In genomic region chr11:96306908-96307269, GRCm38 (mm10) we compare ENCODE assay signal across 15 mouse cellular contexts. TPM values are rescaled to one million over a fixed set of nuclear protein-coding genes. Genes with fewer than 3 reads are reported as not detected.
DNase-seq lines count a peak whose midpoint lies in the region; ATAC-seq and TF ChIP-seq lines count a peak whose summit lies in the region.
"Had no signal": no experiment of that assay in that cellular context is flagged by ENCODE, and none has a peak within 500 bp of the region (broad histone marks: within the 10 kb centered on the region; RNA-seq: fewer than 3 reads in every experiment).

No protein-coding gene starts in this region.

- H3K4me1 ChIP-seq in hindbrain, embryonic 11.5 days (replicated peaks; ENCODE audit: control insufficient read depth, insufficient read depth, low read length), result no peaks in the 10 kb centered on the region
- peaks cover 17% of the 10 kb centered on the region for H3K4me1 ChIP-seq in hindbrain, embryonic 10.5 days (replicated peaks)
- no peaks in the 10 kb centered on the region for H3K4me1 ChIP-seq in hindbrain, postnatal 0 days (ENCODE audit: insufficient read depth, low read length)
- H3K4me1 ChIP-seq in kidney, postnatal 0 days (replicated peaks; ENCODE audit: insufficient read depth, low read length), result peaks cover 39% of the 10 kb centered on the region
- H3K4me1 ChIP-seq in neural tube, embryonic 14.5 days (ENCODE audit: control insufficient read depth, insufficient read depth, low read length), result peaks cover 59% of the 10 kb centered on the region

- H3K27me3 ChIP-seq in hindbrain, embryonic 11.5 days (ENCODE audit: control insufficient read depth, insufficient read depth, low read length), result peaks cover 95% of the 10 kb centered on the region
- peaks cover 100% of the 10 kb centered on the region for H3K27me3 ChIP-seq in hindbrain, embryonic 10.5 days (ENCODE audit: insufficient read depth, poor library complexity, severe bottlenecking)
- H3K27me3 ChIP-seq in hindbrain, postnatal 0 days (ENCODE audit: insufficient read depth, low read length), result peaks cover 84% of the 10 kb centered on the region
- H3K27me3 ChIP-seq in kidney, postnatal 0 days (ENCODE audit: insufficient read depth, low read length), result no peaks in the 10 kb centered on the region
- H3K27me3 ChIP-seq in neural tube, embryonic 14.5 days (ENCODE audit: control insufficient read depth, insufficient read depth, low read length), result no peaks in the 10 kb centered on the region

- ATAC-seq in hindbrain, embryonic 11.5 days (ENCODE audit: low FRiP score), result no peak
- no peak for ATAC-seq in hindbrain, postnatal 0 days
- ATAC-seq in kidney, postnatal 0 days (replicated peaks; ENCODE audit: low FRiP score, low read depth), result peak; percentile 62
- ATAC-seq in neural tube, embryonic 14.5 days (ENCODE audit: low read depth), result peak; percentile 77
- no peak for ATAC-seq in CD4-positive, CD25-positive, alpha-beta regulatory T cell, adult 4 months
- ATAC-seq in megakaryocyte progenitor cell, adult 5-6 weeks (replicated peaks; ENCODE audit: poor library complexity), result no peak

- no peaks in the 10 kb centered on the region for H3K36me3 ChIP-seq in hindbrain, embryonic 11.5 days (ENCODE audit: control insufficient read depth, insufficient read depth, low read length)
- no peaks in the 10 kb centered on the region for H3K36me3 ChIP-seq in hindbrain, embryonic 10.5 days
- H3K36me3 ChIP-seq in hindbrain, postnatal 0 days (ENCODE audit: insufficient read depth, low read length), result no peaks in the 10 kb centered on the region
- H3K36me3 ChIP-seq in kidney, postnatal 0 days (ENCODE audit: insufficient read depth, low read length), result no peaks in the 10 kb centered on the region
- H3K36me3 ChIP-seq in neural tube, embryonic 14.5 days (ENCODE audit: control insufficient read depth, insufficient read depth, low read length), result peaks cover 26% of the 10 kb centered on the region; the same call in 1 of the 2 replicates

- peak overlapping the region; percentile 2 for H3K4me2 ChIP-seq in hindbrain, embryonic 11.5 days (replicated peaks; ENCODE audit: low read depth, low read length)
- peak overlapping the region; percentile 30 for H3K4me2 ChIP-seq in hindbrain, postnatal 0 days (ENCODE audit: low read depth, low read length)
- H3K4me2 ChIP-seq in kidney, postnatal 0 days (ENCODE audit: low read length), result peak overlapping the region; percentile 96
- peak overlapping the region; percentile 100 for H3K4me2 ChIP-seq in neural tube, embryonic 14.5 days (ENCODE audit: low read depth, low read length)

- peak overlapping the region; percentile 48 for H3K4me3 ChIP-seq in hindbrain, embryonic 11.5 days (ENCODE audit: low read depth, low read length)
- no peak overlapping the region for H3K4me3 ChIP-seq in hindbrain, embryonic 10.5 days
- H3K4me3 ChIP-seq in hindbrain, postnatal 0 days (ENCODE audit: low read length), result no peak overlapping the region
- H3K4me3 ChIP-seq in kidney, postnatal 0 days (replicated peaks; ENCODE audit: low read depth, low read length), result peak overlapping the region; percentile 83
- peak overlapping the region; percentile 95 for H3K4me3 ChIP-seq in neural tube, embryonic 14.5 days (ENCODE audit: low read depth, low read length)
- H3K4me3 ChIP-seq: myocyte had no signal

- H3K9ac ChIP-seq in hindbrain, embryonic 11.5 days (ENCODE audit: low read depth, low read length), result peak overlapping the region; percentile 54; the same call in 1 of the 2 replicates
- H3K9ac ChIP-seq in hindbrain, postnatal 0 days (replicated peaks; ENCODE audit: low read length), result no peak overlapping the region
- H3K9ac ChIP-seq in kidney, postnatal 0 days (ENCODE audit: low read depth, low read length), result peak overlapping the region; percentile 98
- H3K9ac ChIP-seq in neural tube, embryonic 14.5 days (replicated peaks; ENCODE audit: low read depth, low read length), result peak overlapping the region; percentile 100

- 2% methylated on average over 13 of the region's 13 CpGs for WGBS in hindbrain, embryonic 11.5 days
- 6% methylated on average over 13 of the region's 13 CpGs for WGBS in hindbrain, embryonic 10.5 days
- WGBS in hindbrain, postnatal 0 days, result 17% methylated on average over 13 of the region's 13 CpGs
- 11% methylated on average over 13 of the region's 13 CpGs for WGBS in kidney, postnatal 0 days
- WGBS in neural tube, embryonic 14.5 days, result 4% methylated on average over 13 of the region's 13 CpGs

- no peak overlapping the region for H3K27ac ChIP-seq in hindbrain, embryonic 11.5 days (ENCODE audit: low read depth, low read length)
- no peak overlapping the region for H3K27ac ChIP-seq in hindbrain, embryonic 10.5 days
- H3K27ac ChIP-seq in hindbrain, postnatal 0 days, result no peak overlapping the region
- H3K27ac ChIP-seq in kidney, postnatal 0 days, result peak overlapping the region; percentile 99
- H3K27ac ChIP-seq in neural tube, embryonic 14.5 days (ENCODE audit: low read depth, low read length), result peak overlapping the region; percentile 100
- H3K27ac ChIP-seq: macrophage had no signal

- no peak for DNase-seq in hindbrain, embryonic 11.5 days (ENCODE audit: low spot score)
- DNase-seq in hindbrain, embryonic 10.5 days (ENCODE audit: low spot score), result no peak
- DNase-seq in hindbrain, postnatal 0 days (ENCODE audit: low spot score), result no peak
- peak; percentile 97 for DNase-seq in kidney, postnatal 0 days (ENCODE audit: low spot score)
- no peak for DNase-seq in adipocyte (ENCODE audit: low spot score)
- DNase-seq: cerebellum, postnatal 25 days; thymus, postnatal 14 days had no signal

- no peaks in the 10 kb centered on the region for H3K9me3 ChIP-seq in hindbrain, embryonic 11.5 days (ENCODE audit: control insufficient read depth, low read length)
- no peaks in the 10 kb centered on the region for H3K9me3 ChIP-seq in hindbrain, embryonic 10.5 days
- no peaks in the 10 kb centered on the region for H3K9me3 ChIP-seq in hindbrain, postnatal 0 days (ENCODE audit: low read length)
- H3K9me3 ChIP-seq in kidney, postnatal 0 days (replicated peaks; ENCODE audit: low read length), result no peaks in the 10 kb centered on the region
- H3K9me3 ChIP-seq in neural tube, embryonic 14.5 days (ENCODE audit: control insufficient read depth, low read length), result no peaks in the 10 kb centered on the region

- no peak for TF ChIP-seq CTCF in hindbrain, postnatal 0 days (IDR thresholded peaks at IDR 0.05; ENCODE audit: low read depth)
- TF ChIP-seq CTCF in kidney, postnatal 0 days (IDR thresholded peaks at IDR 0.05; ENCODE audit: low read depth), result no peak

RNA-seq across cellular contexts. Expression of gene Hoxb5, which starts 3.8 kb away (rescaled TPM):
- polyA plus RNA-seq in hindbrain, embryonic 11.5 days (2014; fragmentation: Nextera tagmentation; extraction: Ambion mirVana), result 33.1 and 42.5 TPM in 2 replicates
- polyA plus RNA-seq in hindbrain, embryonic 10.5 days (2016; fragmentation: Nextera tagmentation; extraction: Ambion mirVana), result 0.14 and 6.3 TPM in 2 replicates
- 16.5 and 24.3 TPM in 2 replicates for total RNA-seq in hindbrain, postnatal 0 days (2014; rRNA removed)
- polyA plus RNA-seq in hindbrain, postnatal 0 days (2015; fragmentation: Nextera tagmentation; extraction: Ambion mirVana), result 109 and 113 TPM in 2 replicates
- 10.2 and 12.9 TPM in 2 replicates for polyA plus RNA-seq in kidney, postnatal 0 days (2015; fragmentation: Nextera tagmentation; extraction: Ambion mirVana)
- polyA plus RNA-seq in neural tube, embryonic 14.5 days (2014; fragmentation: Nextera tagmentation; extraction: Ambion mirVana), result 49.1 and 52.4 TPM in 2 replicates
- polyA plus RNA-seq in CD4-positive, CD25-positive, alpha-beta regulatory T cell, adult 4 months (2017; shearing (Covaris generic)), result not detected
- total RNA-seq in megakaryocyte progenitor cell, adult 5-6 weeks (2015), result 0.07 and 0.44 TPM in 2 replicates
- total RNA-seq in megakaryocyte progenitor cell, adult 5-6 weeks (2017), result 0.14 TPM in 1 of 2 replicates, not detected in the other
- total RNA-seq: left cerebral cortex, postnatal 25 days; MEL had no signal
- polyA plus RNA-seq: macrophage, myocyte had no signal

RNA-seq across cellular contexts. Expression of gene Hoxb4, which starts 11.2 kb away (rescaled TPM):
- 3.5 and 5.1 TPM in 2 replicates for polyA plus RNA-seq in hindbrain, embryonic 11.5 days (2014; fragmentation: Nextera tagmentation; extraction: Ambion mirVana)
- polyA plus RNA-seq in hindbrain, embryonic 10.5 days (2016; fragmentation: Nextera tagmentation; extraction: Ambion mirVana), result 0.47 and 3.1 TPM in 2 replicates
- 4.2 and 8.6 TPM in 2 replicates for total RNA-seq in hindbrain, postnatal 0 days (2014; rRNA removed)
- 2.4 and 3.3 TPM in 2 replicates for polyA plus RNA-seq in hindbrain, postnatal 0 days (2015; fragmentation: Nextera tagmentation; extraction: Ambion mirVana)
- polyA plus RNA-seq in kidney, postnatal 0 days (2015; fragmentation: Nextera tagmentation; extraction: Ambion mirVana), result 3.6 and 3.8 TPM in 2 replicates
- polyA plus RNA-seq in neural tube, embryonic 14.5 days (2014; fragmentation: Nextera tagmentation; extraction: Ambion mirVana), result 3.4 and 4.1 TPM in 2 replicates
- 1 to 10 TPM; 1.9 to 2.5 TPM for polyA plus RNA-seq in CD4-positive, CD25-positive, alpha-beta regulatory T cell, adult 4 months (2017; shearing (Covaris generic))
- 1.7 and 2.7 TPM in 2 replicates for total RNA-seq in megakaryocyte progenitor cell, adult 5-6 weeks (2015)
- total RNA-seq in megakaryocyte progenitor cell, adult 5-6 weeks (2017), result 1.5 and 2.2 TPM in 2 replicates
- total RNA-seq: left cerebral cortex, postnatal 25 days; MEL had no signal
- polyA plus RNA-seq: myocyte had no signal

RNA-seq across cellular contexts. Expression of gene Hoxb6, which starts 14.6 kb away (rescaled TPM):
- polyA plus RNA-seq in hindbrain, embryonic 11.5 days (2014; fragmentation: Nextera tagmentation; extraction: Ambion mirVana), result 15.9 and 38.5 TPM in 2 replicates
- 0.31 TPM in 1 of 2 replicates, not detected in the other for polyA plus RNA-seq in hindbrain, embryonic 10.5 days (2016; fragmentation: Nextera tagmentation; extraction: Ambion mirVana)
- 23.2 and 30.2 TPM in 2 replicates for total RNA-seq in hindbrain, postnatal 0 days (2014; rRNA removed)
- 29.0 and 36.3 TPM in 2 replicates for polyA plus RNA-seq in hindbrain, postnatal 0 days (2015; fragmentation: Nextera tagmentation; extraction: Ambion mirVana)
- 45.0 and 47.8 TPM in 2 replicates for polyA plus RNA-seq in kidney, postnatal 0 days (2015; fragmentation: Nextera tagmentation; extraction: Ambion mirVana)
- polyA plus RNA-seq in neural tube, embryonic 14.5 days (2014; fragmentation: Nextera tagmentation; extraction: Ambion mirVana), result 138 and 141 TPM in 2 replicates
- polyA plus RNA-seq in CD4-positive, CD25-positive, alpha-beta regulatory T cell, adult 4 months (2017; shearing (Covaris generic)), result not detected
- not detected in 2 replicates for total RNA-seq in megakaryocyte progenitor cell, adult 5-6 weeks (2015)
- 0.30 TPM in 1 of 2 replicates, not detected in the other for total RNA-seq in megakaryocyte progenitor cell, adult 5-6 weeks (2017)
- total RNA-seq: left cerebral cortex, postnatal 25 days; MEL had no signal
- polyA plus RNA-seq: heart, embryonic 14.5 days; macrophage; myocyte had no signal

RNA-seq across cellular contexts. Expression of gene Hoxb3, which starts 16.2 kb away (rescaled TPM):
- 10.5 and 13.1 TPM in 2 replicates for polyA plus RNA-seq in hindbrain, embryonic 11.5 days (2014; fragmentation: Nextera tagmentation; extraction: Ambion mirVana)
- polyA plus RNA-seq in hindbrain, embryonic 10.5 days (2016; fragmentation: Nextera tagmentation; extraction: Ambion mirVana), result 5.3 and 9.6 TPM in 2 replicates
- 42.1 and 42.2 TPM in 2 replicates for total RNA-seq in hindbrain, postnatal 0 days (2014; rRNA removed)
- 6.6 and 8.1 TPM in 2 replicates for polyA plus RNA-seq in hindbrain, postnatal 0 days (2015; fragmentation: Nextera tagmentation; extraction: Ambion mirVana)
- 3.9 and 4.2 TPM in 2 replicates for polyA plus RNA-seq in kidney, postnatal 0 days (2015; fragmentation: Nextera tagmentation; extraction: Ambion mirVana)
- 13.5 and 13.9 TPM in 2 replicates for polyA plus RNA-seq in neural tube, embryonic 14.5 days (2014; fragmentation: Nextera tagmentation; extraction: Ambion mirVana)
- polyA plus RNA-seq in CD4-positive, CD25-positive, alpha-beta regulatory T cell, adult 4 months (2017; shearing (Covaris generic)), result under 1 TPM; 0.22 to 0.56 TPM
- total RNA-seq in megakaryocyte progenitor cell, adult 5-6 weeks (2015), result 1.2 and 1.6 TPM in 2 replicates
- 0.83 and 1.3 TPM in 2 replicates for total RNA-seq in megakaryocyte progenitor cell, adult 5-6 weeks (2017)
- total RNA-seq: left cerebral cortex, postnatal 25 days; MEL had no signal
- polyA plus RNA-seq: myocyte had no signal

RNA-seq across cellular contexts. Expression of gene Hoxb7, which starts 20.5 kb away (rescaled TPM):
- polyA plus RNA-seq in hindbrain, embryonic 11.5 days (2014; fragmentation: Nextera tagmentation; extraction: Ambion mirVana), result 4.0 and 11.2 TPM in 2 replicates
- polyA plus RNA-seq in hindbrain, embryonic 10.5 days (2016; fragmentation: Nextera tagmentation; extraction: Ambion mirVana), result not detected in 2 replicates
- 11.0 and 21.7 TPM in 2 replicates for total RNA-seq in hindbrain, postnatal 0 days (2014; rRNA removed)
- polyA plus RNA-seq in hindbrain, postnatal 0 days (2015; fragmentation: Nextera tagmentation; extraction: Ambion mirVana), result 10.1 and 16.8 TPM in 2 replicates
- 56.1 and 58.9 TPM in 2 replicates for polyA plus RNA-seq in kidney, postnatal 0 days (2015; fragmentation: Nextera tagmentation; extraction: Ambion mirVana)
- 120 and 133 TPM in 2 replicates for polyA plus RNA-seq in neural tube, embryonic 14.5 days (2014; fragmentation: Nextera tagmentation; extraction: Ambion mirVana)
- polyA plus RNA-seq in CD4-positive, CD25-positive, alpha-beta regulatory T cell, adult 4 months (2017; shearing (Covaris generic)), result not detected
- total RNA-seq in megakaryocyte progenitor cell, adult 5-6 weeks (2015), result not detected in 2 replicates
- total RNA-seq in megakaryocyte progenitor cell, adult 5-6 weeks (2017), result not detected in 2 replicates
- total RNA-seq: left cerebral cortex, postnatal 25 days; MEL had no signal
- polyA plus RNA-seq: heart, embryonic 14.5 days; macrophage had no signal

Comparison
In these comparisons a context has a peak if more than half of its experiments do, and no peak if none do; other contexts are left out.
1. H3K4me3 ChIP-seq: peak in hindbrain, embryonic 11.5 days (single experiment), kidney, postnatal 0 days (single experiment) and neural tube, embryonic 14.5 days (single experiment); none in hindbrain, embryonic 10.5 days (single experiment) and hindbrain, postnatal 0 days (single experiment).
2. RNA of gene Hoxb6, which starts 14.6 kb away (polyA plus RNA-seq): 138 to 141 TPM in neural tube, embryonic 14.5 days, 45.0 to 47.8 TPM in kidney, postnatal 0 days, 29.0 to 36.3 TPM in hindbrain, postnatal 0 days and 15.9 to 38.5 TPM in hindbrain, embryonic 11.5 days; 0.31 TPM in hindbrain, embryonic 10.5 days and not detected in CD4-positive, CD25-positive, alpha-beta regulatory T cell, adult 4 months; every median in the first group is over 10 times any median in the second.
3. ATAC-seq: peak in kidney, postnatal 0 days (single experiment) and neural tube, embryonic 14.5 days (single experiment); none in hindbrain, embryonic 11.5 days (single experiment), hindbrain, postnatal 0 days (single experiment), CD4-positive, CD25-positive, alpha-beta regulatory T cell, adult 4 months (single experiment) and megakaryocyte progenitor cell, adult 5-6 weeks (single experiment).
4. H3K27ac ChIP-seq: peak in kidney, postnatal 0 days (single experiment) and neural tube, embryonic 14.5 days (single experiment); none in hindbrain, embryonic 11.5 days (single experiment), hindbrain, embryonic 10.5 days (single experiment) and hindbrain, postnatal 0 days (single experiment).
5. H3K4me2 ChIP-seq: peak in every context shown above with its lines; median percentile 100 in neural tube, embryonic 14.5 days; 96 in kidney, postnatal 0 days; 30 in hindbrain, postnatal 0 days; 2 in hindbrain, embryonic 11.5 days.